Mouse (Mus musculus) 416B (cell line): ENCODE data around the gene Nrtn.
A peak's percentile ranks its signal among the peaks of the same experiment; 100 is the strongest.

Experiments used
- DNase-seq: peaks from one replicate; pipeline ENCODE4 v3.0.0; 2011; ENCODE audit warnings: low read depth

Nrtn gene

DNA sequence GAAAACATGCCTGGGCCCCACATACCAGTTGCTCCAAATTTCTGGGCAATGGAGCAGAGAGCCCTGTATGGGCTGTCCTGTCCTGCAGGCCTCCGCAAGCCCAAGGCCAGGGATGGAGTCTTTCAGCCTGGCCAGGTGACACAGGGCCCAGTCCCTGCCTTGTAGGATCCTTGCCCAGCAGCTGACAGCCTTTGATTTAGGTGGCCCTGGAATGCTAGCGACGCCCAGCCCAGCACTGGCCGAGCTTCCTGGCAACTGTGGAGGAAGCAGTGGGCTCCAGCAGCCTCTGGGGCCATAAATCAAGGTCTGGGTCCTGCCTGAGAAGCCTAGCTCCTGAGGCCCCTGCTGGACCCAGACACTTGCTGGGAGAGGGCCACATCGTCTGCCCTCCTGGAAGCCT lies 34.9 kb downstream of the Nrtn start:
- no peak for DNase-seq

DNA sequence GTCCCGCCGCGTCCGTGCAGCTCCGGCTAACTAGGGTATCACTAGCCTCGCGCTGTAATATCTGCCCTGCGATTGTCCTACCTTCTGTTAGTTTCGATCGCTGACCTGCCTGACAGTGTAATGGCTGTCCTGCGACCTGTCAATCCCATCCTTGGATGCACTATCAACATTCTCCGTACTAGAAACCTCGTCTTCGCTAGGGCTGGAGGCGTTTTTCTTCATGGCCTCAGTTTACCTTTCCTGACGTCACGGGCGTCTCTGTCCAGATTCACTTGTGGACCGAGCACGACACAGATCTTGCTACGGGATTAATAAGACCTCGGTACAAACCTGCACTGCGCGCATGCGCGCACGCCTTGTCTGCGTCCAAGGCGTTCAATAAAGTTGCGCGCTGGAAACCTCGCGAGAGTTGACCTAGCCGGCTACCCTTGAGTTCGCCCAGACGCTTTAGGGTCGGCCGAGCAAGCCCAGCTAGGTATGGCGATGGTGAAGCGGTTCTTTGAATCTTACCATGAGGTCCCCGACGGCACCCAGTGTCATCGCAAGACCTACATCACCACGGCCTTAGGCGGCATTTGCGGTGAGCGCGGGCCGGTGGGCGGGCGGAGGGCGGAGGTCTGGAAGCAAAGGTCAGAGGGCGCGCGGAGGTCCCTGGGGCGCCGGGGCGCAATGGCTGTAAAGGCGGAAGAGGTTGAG lies 39.8 kb downstream of the Nrtn start, which contains the start of the genes Ndufa11 and Vmac:
TSS of gene Ndufa11 (plus strand) at position 405 of the 696 bp plus-strand sequence.
TSS of gene Vmac (minus strand) at position 660 of the 696 bp plus-strand sequence.
- peak; percentile 98 for DNase-seq

GRCm38 (mm10) chr17:56716655-56717362 lies 40.5 kb downstream of the Nrtn start:
- DNase-seq: peak; percentile 96

GRCm38 (mm10) chr17:56715914-56716654 lies 41.2 kb downstream of the Nrtn start:
- no peak for DNase-seq

GRCm38 (mm10) chr17:56715360-56715759 lies 42.0 kb downstream of the Nrtn start:
- DNase-seq: no peak

GRCm38 (mm10) chr17:56709708-56710107 lies 47.6 kb downstream of the Nrtn start:
- DNase-seq: no peak

GRCm38 (mm10) chr17:56708692-56709091 lies 48.6 kb downstream of the Nrtn start:
- DNase-seq: no peak

GRCm38 (mm10) chr17:56706515-56706914 lies 50.8 kb downstream of the Nrtn start:
- DNase-seq: no peak

DNA sequence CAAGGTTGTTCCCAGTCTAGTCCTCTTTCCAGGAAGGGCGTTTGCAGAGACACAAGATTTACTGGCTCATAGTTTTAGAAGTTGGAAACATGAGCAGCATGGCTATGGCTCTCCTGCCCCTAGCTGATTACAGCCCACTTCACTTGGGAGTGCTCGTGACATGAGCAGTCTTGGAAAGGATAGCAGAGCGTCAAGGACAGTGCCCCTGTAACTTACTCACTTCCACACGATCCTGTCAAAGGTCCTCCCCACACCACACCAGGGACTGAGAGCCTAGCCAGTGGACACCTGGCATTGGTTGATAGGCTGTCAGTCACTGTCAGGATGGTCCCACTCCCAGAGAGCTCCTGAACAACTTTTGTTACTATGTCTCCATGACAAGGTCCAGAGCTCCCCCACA lies 54.3 kb downstream of the Nrtn start:
- DNase-seq: no peak
